Mouse (Mus musculus) Patski (cell line): ENCODE data around the gene Col25a1. TPM values are rescaled to one million over a fixed set of nuclear protein-coding genes. Genes with fewer than 3 reads are reported as not detected.

ENCODE experiments used
- ATAC-seq: fragments of 100-300 bp; one replicate; pipeline ENCODE4 v1.8.0; 2021
- CTCF ChIA-PET: fragments of 350-600 bp; sonication (Branson Sonifier 250); formaldehyde crosslinking; loops from one replicate; lab custom pipeline; 2022; ENCODE audit warnings: inconsistent platforms; lab: Charles Lee
- POLR2A ChIA-PET: fragments of 350-600 bp; sonication (Branson Sonifier 250); formaldehyde crosslinking; loops from one replicate; lab custom pipeline; 2022; ENCODE audit warnings: antibody characterized with exemption, inconsistent platforms; lab: Charles Lee
- DNase-seq: peaks from one replicate; pipeline ENCODE4 v3.0.0-alpha.2; 2011; ENCODE audit warnings: low read depth, low spot score
- H3K27me3 ChIP-seq: fragments of 371-371 bp; one replicate; pipeline ENCODE4 v1.5.1; 2021
- CTCF ChIP-seq: fragments of 100-300 bp; IDR thresholded peaks from one replicate; pipeline ENCODE4 v1.5.1; 2021
- in situ Hi-C: fragments of 300-500 bp; cut with MboI; formaldehyde crosslinking; loops from 3 replicates; pipeline ENCODE4 v1.11.1; 2018; ENCODE audit warnings: low pct_unique_long_range_greater_than_20kb, mixed read lengths
- polyA plus RNA-seq: library from polyadenylated mRNA; unstranded; gene quantifications from one replicate; pipeline ENCODE4 v1.2.3, GENCODE M21; 2021

The Col25a1 gene
- polyA plus RNA-seq, 1 experiment from 2014 or later: 0.03 TPM

DNA sequence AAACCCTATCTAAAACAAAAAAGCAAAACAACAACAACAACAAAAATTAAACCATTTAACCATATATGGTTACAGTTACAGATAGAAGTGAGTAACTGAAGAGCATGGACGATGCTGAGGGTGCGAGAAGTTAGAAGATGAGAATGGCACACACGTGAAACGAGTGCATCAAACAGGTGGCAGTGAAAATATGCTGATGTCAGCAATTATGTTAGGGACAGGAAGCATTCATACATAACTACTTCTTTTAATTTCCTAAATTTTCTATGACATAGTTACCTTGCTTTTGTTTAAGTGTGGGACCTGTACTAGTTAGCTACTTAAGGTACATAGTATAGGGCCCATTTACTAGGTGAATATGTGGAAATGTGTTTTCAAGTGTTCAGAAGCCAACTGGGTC is 237.1 kb downstream of the Col25a1 start:
- no peak for ATAC-seq
- no peak for TF ChIP-seq CTCF
- in situ Hi-C loops: no loop called here
- no peak for DNase-seq
- ChIA-PET CTCF (no interaction called here), POLR2A (no interaction called here)
- H3K27me3 ChIP-seq: no peaks in the 10 kb centered on the region

- no peak for DNase-seq
- POLR2A ChIA-PET: no interaction called here
- CTCF ChIA-PET: interaction anchor here (0.7 kb wide), 1 partner anchor 314 kb away, joined by 3 read pairs; no protein-coding TSS in a partner anchor
- no peak for TF ChIP-seq CTCF
- in situ Hi-C loops: no loop called here
- ATAC-seq: no peak
- H3K27me3 ChIP-seq: no peaks in the 10 kb centered on the region
These were observed 237.8 kb downstream of the Col25a1 start for GRCm38 (mm10) chr3:130369113-130369512.

- CTCF ChIA-PET: interaction anchor here (0.6 to 1.5 kb wide), 2 partner anchors 9 to 143 kb away, joined by 3 to 4 read pairs; no protein-coding TSS in a partner anchor
- no peaks in the 10 kb centered on the region for H3K27me3 ChIP-seq
- DNase-seq: no peak
- in situ Hi-C loops: no loop called here
- POLR2A ChIA-PET: no interaction called here
- ATAC-seq: no peak
- TF ChIP-seq CTCF: no peak
These were observed 238.9 kb downstream of the Col25a1 start for GRCm38 (mm10) chr3:130370167-130370566.

DNA sequence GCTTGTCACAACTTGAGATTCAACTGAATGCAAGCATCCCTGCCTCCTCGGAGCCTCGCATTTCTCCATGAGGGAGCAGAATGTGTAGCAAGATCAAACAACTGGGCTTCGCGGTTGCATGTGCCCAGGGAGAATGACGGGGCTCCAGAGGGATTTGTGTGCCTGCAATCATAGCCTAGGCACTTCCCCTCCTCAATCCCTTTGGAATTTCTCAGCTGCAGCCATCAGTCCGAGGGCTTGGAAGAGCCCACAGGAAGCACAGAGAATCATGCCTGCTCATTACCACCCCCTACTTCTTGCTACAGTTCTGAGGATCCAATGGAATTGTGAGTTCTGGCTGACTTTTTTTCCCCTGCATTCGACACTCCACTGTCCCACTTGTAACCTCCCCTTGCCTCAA is 241.8 kb downstream of the Col25a1 start:
- TF ChIP-seq CTCF: no peak
- ATAC-seq (no peak), DNase-seq (no peak)
- ChIA-PET POLR2A (no interaction called here), CTCF (no interaction called here)
- in situ Hi-C loops: no loop called here
- no peaks in the 10 kb centered on the region for H3K27me3 ChIP-seq

- TF ChIP-seq CTCF: no peak
- no peak for ATAC-seq
- in situ Hi-C loops: no loop called here
- H3K27me3 ChIP-seq: no peaks in the 10 kb centered on the region
- CTCF ChIA-PET: no interaction called here
- DNase-seq: no peak
- POLR2A ChIA-PET: no interaction called here
These were observed 243.5 kb downstream of the Col25a1 start for GRCm38 (mm10) chr3:130374620-130375341.

- ChIA-PET CTCF (no interaction called here), POLR2A (no interaction called here)
- no peak for ATAC-seq
- DNase-seq: no peak
- TF ChIP-seq CTCF: no peak
- in situ Hi-C loops: no loop called here
- H3K27me3 ChIP-seq: no peaks in the 10 kb centered on the region
These were observed 246.5 kb downstream of the Col25a1 start for GRCm38 (mm10) chr3:130377786-130378185.

GRCm38 (mm10) chr3:130378626-130379025 is 247.3 kb downstream of the Col25a1 start:
- no peak for ATAC-seq
- TF ChIP-seq CTCF: no peak
- DNase-seq: no peak
- no peaks in the 10 kb centered on the region for H3K27me3 ChIP-seq
- ChIA-PET POLR2A (no interaction called here), CTCF (interaction anchor here (1.3 to 1.4 kb wide), 2 partner anchors 8 to 12 kb away, joined by 4 read pairs; no protein-coding TSS in a partner anchor)
- in situ Hi-C loops: no loop called here

- POLR2A ChIA-PET: no interaction called here
- DNase-seq: no peak
- CTCF ChIA-PET: no interaction called here
- ATAC-seq: no peak
- no peak for TF ChIP-seq CTCF
- no peaks in the 10 kb centered on the region for H3K27me3 ChIP-seq
- in situ Hi-C loops: no loop called here
These were observed 249.1 kb downstream of the Col25a1 start for GRCm38 (mm10) chr3:130380299-130380845.

- TF ChIP-seq CTCF: no peak
- in situ Hi-C loops: no loop called here
- ATAC-seq: no peak
- H3K27me3 ChIP-seq: no peaks in the 10 kb centered on the region
- POLR2A ChIA-PET: no interaction called here
- DNase-seq: no peak
- CTCF ChIA-PET: no interaction called here
These were observed 250.4 kb downstream of the Col25a1 start for GRCm38 (mm10) chr3:130381691-130382090.

- TF ChIP-seq CTCF: no peak
- H3K27me3 ChIP-seq: no peaks in the 10 kb centered on the region
- CTCF ChIA-PET: interaction anchor here (0.6 to 2.1 kb wide), 2 partner anchors 17 to 41 kb away, joined by 3 to 5 read pairs; no protein-coding TSS in a partner anchor
- in situ Hi-C loops: no loop called here
- ATAC-seq: no peak
- DNase-seq: no peak
- POLR2A ChIA-PET: interaction anchor here (0.8 to 1.1 kb wide), 3 partner anchors 23 to 373 kb away, joined by 3 to 4 read pairs (median 3); no protein-coding TSS in a partner anchor
These were observed 254.6 kb downstream of the Col25a1 start for GRCm38 (mm10) chr3:130385856-130386255.

DNA sequence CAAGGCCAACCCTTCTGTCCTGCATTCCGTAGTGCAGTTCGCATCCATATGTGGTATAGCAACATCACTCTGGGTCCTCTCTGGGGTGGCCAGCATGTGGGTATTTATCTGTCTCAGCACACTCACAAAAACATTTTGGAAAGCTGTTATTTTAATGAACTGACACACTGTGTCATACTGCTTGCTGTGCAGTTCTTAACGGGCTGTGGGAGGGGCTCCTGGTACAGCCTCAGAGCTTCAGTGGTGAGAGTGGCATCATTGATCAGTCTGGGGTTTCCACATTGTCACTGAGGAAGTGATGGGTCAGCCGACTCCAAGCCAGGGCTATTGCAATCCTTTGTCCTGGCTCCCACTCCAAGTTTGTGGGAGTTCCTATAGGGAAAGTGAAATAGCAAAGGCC is 255.9 kb downstream of the Col25a1 start:
- POLR2A ChIA-PET: interaction anchor here (1.1 kb wide), 1 partner anchor 171 kb away, joined by 4 read pairs; no protein-coding TSS in a partner anchor
- in situ Hi-C loops: no loop called here
- CTCF ChIA-PET: interaction anchor here (2.1 kb wide), 1 partner anchor 15 kb away, joined by 5 read pairs; no protein-coding TSS in a partner anchor
- no peaks in the 10 kb centered on the region for H3K27me3 ChIP-seq
- TF ChIP-seq CTCF: no peak
- DNase-seq (no peak), ATAC-seq (no peak)
